Mouse (Mus musculus) midbrain, embryonic 10.5 days (tissue): ENCODE measurements around the gene Hyal1. TPM values are rescaled to one million over a fixed set of nuclear protein-coding genes. Genes with fewer than 3 reads are reported as not detected.

Experiments used
- DNase-seq: peaks from one replicate; pipeline ENCODE4 v3.0.0-alpha.2; 2017; ENCODE audit warnings: low spot score
- H3K27ac ChIP-seq: fragments of 300-500 bp; sonication (generic); replicated peaks from 2 replicates; pipeline ENCODE4 v1.5.1; 2016; ENCODE audit warnings: mild to moderate bottlenecking
- H3K27me3 ChIP-seq: fragments of 300-500 bp; sonication (generic); 2 replicates; pipeline ENCODE4 v1.6.1; 2016; ENCODE audit warnings: low read depth, mild to moderate bottlenecking; ENCODE audit not compliant: poor library complexity, severe bottlenecking
- H3K36me3 ChIP-seq: fragments of 300-500 bp; sonication (generic); 2 replicates; pipeline ENCODE4 v1.6.1; 2016; ENCODE audit warnings: mild to moderate bottlenecking, moderate library complexity
- H3K4me1 ChIP-seq: fragments of 300-500 bp; sonication (generic); 2 replicates; pipeline ENCODE4 v1.6.1; 2016
- H3K4me3 ChIP-seq: fragments of 300-500 bp; sonication (generic); 2 replicates; pipeline ENCODE4 v1.5.1; 2016; ENCODE audit warnings: mild to moderate bottlenecking, moderate library complexity
- H3K9me3 ChIP-seq: fragments of 300-500 bp; sonication (generic); replicated peaks from 2 replicates; pipeline ENCODE4 v1.6.1; 2016; ENCODE audit warnings: mild to moderate bottlenecking
- WGBS: fragments of 180-500 bp; shearing (Covaris S2); methylation state at CpG from one replicate; pipeline ENCODE4 v1.1.7; 2016; 5-methylcytosine and 5-hydroxymethylcytosine counted together
- polyA plus RNA-seq: library from polyadenylated mRNA; unstranded; fragments of >200 nt; fragmentation: Nextera tagmentation; extraction: Ambion mirVana; gene quantifications from 2 replicates; pipeline ENCODE4 v1.2.1, GENCODE M21; 2016

Hyal1 gene
- 6.8 and 9.3 TPM in 2 replicates for polyA plus RNA-seq

DNA sequence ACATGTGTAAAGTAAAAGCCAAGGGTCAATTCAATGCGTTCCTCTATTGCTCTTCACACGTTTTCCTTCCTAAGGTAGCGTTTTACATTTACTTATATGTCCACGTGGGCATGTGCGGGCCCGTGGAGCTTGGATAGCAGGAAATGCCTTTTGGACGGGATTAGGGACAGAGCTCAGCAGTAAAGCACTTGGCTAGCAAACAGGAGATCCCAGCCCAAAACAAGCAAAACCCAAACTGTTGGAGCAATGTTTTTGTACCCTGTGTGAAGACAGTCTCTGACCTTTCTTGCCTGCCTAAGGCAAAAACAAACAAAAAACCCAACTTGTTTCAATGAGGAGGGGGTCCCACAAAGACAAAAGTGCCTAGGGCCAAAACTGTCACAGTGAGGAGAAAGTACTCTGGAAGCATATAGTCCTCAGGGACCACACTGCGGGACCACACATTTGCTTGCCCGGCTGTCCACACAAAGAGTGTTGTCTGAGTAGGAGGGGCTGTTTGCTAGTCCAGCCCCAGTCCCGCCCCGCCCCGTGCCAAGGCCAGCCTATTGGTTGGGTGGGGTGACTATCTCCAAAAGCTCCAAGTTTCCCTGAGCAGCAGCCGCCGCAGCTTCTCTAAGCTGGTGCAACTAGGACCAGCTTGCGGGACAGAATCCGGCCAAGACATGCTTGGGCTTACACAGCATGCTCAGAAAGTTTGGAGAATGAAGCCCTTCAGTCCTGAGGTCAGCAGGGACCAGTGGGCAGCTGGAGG, at the start of gene Hyal1:
Hyal1 (plus strand) TSS at position 571 of the 751 bp plus-strand sequence.
- DNase-seq, result peak; percentile 85
- peak within 1 kb of the TSS; percentile 53 for H3K4me3 ChIP-seq
- 30% methylated on average over 16 of the region's 16 CpGs for WGBS

DNA sequence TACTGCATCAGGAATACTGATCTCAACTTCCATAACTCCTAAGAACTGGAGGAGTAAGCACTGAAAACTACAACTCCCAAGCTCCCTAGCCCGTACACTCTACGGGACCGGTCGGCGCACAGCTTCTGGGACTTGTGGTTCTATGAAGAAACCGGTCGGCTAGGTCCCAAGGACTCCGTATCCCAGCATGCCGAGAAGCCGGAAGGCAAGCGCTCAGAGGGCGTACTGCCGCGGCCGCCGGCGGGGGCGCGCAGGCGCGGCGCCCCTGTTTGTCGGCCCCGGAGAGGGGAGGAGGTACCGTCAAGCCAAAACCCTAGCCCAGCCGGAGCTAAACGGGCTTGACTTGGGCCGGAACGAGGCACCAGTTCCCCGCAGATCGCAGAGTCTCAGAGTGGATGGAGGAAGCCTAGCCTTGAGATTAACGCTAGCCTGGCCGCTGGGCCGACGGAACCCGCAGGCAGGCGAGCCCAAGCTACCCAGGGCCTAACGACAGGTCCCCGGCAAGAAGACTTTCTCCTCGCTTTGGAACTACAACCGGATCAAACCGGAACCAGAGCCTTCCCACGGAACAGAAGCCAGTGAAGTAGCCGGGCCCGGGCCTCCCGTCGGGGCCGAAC, 42.8 kb upstream of the Hyal1 start, which contains the start of gene Tmem115:
Tmem115 (plus strand) TSS at position 155 of the 617 bp plus-strand sequence.
- peak; percentile 93 for DNase-seq
- H3K27ac ChIP-seq, result peak within 1 kb of the TSS; percentile 86
- under 1% methylated on average over 48 of the region's 48 CpGs for WGBS
- H3K36me3 ChIP-seq, result peaks cover 25% of the 10 kb centered on the region
- peaks cover 45% of the 10 kb centered on the region for H3K4me1 ChIP-seq
- 0 out of 2 replicates have a peak, but pooled peaks cover 7% of the 10 kb centered on the region for H3K27me3 ChIP-seq
- peak within 1 kb of the TSS; percentile 85 for H3K4me3 ChIP-seq
- no peaks in the 10 kb centered on the region for H3K9me3 ChIP-seq

More for the DNA sequence above, at the start of gene Hyal1:
- H3K9me3 ChIP-seq, result 0 out of 2 replicates have a peak, but pooled peaks cover 6% of the 10 kb centered on the region
- H3K36me3 ChIP-seq, result peaks cover 39% of the 10 kb centered on the region
- peaks cover 66% of the 10 kb centered on the region for H3K4me1 ChIP-seq
- H3K27ac ChIP-seq, result peak within 1 kb of the TSS; percentile 81
- H3K27me3 ChIP-seq, result no peaks in the 10 kb centered on the region

DNA sequence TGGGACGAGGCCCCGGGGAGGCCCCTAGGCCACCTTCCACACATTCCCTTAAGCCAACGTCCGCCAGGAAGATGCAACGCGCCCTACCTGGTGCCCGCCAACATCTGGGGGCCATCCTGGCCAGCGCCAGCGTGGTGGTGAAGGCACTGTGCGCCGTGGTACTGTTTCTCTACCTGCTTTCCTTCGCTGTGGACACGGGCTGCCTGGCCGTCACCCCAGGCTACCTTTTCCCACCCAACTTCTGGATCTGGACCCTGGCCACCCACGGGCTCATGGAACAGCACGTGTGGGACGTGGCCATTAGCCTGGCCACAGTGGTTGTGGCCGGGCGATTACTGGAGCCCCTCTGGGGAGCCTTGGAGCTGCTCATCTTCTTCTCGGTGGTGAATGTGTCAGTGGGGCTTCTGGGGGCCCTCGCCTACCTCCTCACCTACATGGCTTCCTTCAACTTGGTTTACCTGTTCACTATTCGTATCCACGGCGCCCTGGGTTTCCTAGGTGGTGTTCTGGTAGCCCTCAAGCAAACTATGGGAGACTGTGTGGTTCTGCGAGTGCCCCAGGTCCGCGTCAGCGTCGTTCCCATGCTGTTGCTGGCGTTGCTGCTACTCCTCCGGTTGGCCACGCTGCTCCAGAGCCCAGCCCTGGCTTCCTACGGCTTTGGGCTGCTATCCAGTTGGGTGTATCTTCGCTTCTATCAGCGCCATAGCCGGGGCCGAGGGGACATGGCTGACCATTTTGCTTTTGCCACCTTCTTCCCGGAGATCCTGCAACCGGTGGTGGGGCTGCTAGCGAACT, 42.1 kb upstream of the Hyal1 start:
- Histone ChIP-seq H3K4me1 (peaks cover 45% of the 10 kb centered on the region), H3K27ac (peak overlapping the region; percentile 86), H3K27me3 (0 out of 2 replicates have a peak, but pooled peaks cover 3% of the 10 kb centered on the region), H3K9me3 (no peaks in the 10 kb centered on the region), H3K4me3 (peak overlapping the region; percentile 85), H3K36me3 (peaks cover 32% of the 10 kb centered on the region)
- under 1% methylated on average over 40 of the region's 40 CpGs for WGBS
- peak; percentile 39 for DNase-seq

DNA sequence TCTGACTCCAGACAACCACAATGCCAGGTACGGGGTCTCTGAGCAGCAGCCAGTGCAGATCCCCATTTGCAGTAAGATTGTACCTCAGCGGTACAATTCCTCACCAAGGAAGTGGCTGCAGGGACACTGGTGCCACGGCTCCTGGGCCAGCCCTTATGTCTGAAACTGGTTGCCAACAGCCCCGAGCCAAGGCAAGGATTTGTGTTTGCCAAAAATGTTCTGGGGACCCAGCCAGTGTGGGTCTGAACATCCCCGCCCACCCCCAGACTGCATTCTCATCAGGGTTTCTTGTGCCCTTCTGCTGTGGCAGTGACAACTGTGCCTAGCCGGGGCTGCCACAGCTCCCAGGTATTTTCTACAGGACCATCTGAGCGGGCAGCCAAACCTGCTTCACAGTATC, 38.5 kb upstream of the Hyal1 start:
- H3K27ac ChIP-seq, result no peak overlapping the region
- H3K9me3 ChIP-seq, result no peaks in the 10 kb centered on the region
- peaks cover 67% of the 10 kb centered on the region for H3K4me1 ChIP-seq
- H3K4me3 ChIP-seq, result no peak overlapping the region
- no peak for DNase-seq
- H3K36me3 ChIP-seq, result peaks cover 41% of the 10 kb centered on the region
- 92% methylated on average over 7 of the region's 7 CpGs for WGBS
- no peaks in the 10 kb centered on the region for H3K27me3 ChIP-seq

DNA sequence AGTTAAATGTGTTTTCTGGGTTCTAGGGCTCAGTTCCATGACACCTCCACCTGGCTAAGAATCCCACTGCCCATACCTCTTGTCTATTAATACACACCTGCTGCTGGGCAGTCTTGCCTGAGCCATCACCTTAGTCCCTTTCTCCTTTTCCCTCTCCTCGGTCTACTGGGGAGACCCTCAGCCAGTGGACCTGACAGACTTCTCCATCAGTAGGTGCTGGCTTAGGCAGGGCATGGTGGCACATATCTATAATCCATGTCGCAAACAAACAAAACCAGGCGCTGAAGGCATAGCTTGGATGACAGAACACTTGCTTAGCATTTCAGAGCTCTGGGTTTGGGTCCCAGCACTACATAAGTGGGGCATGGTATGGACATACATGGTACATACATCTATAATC, 38.0 kb upstream of the Hyal1 start:
- 96% methylated on average over 3 of the region's 3 CpGs for whole genome bisulfite sequencing
- peaks cover 68% of the 10 kb centered on the region for H3K4me1 ChIP-seq
- H3K9me3 ChIP-seq, result no peaks in the 10 kb centered on the region
- no peak overlapping the region for H3K4me3 ChIP-seq
- H3K27me3 ChIP-seq, result no peaks in the 10 kb centered on the region
- peaks cover 46% of the 10 kb centered on the region for H3K36me3 ChIP-seq
- no peak overlapping the region for H3K27ac ChIP-seq
- DNase-seq, result no peak

DNA sequence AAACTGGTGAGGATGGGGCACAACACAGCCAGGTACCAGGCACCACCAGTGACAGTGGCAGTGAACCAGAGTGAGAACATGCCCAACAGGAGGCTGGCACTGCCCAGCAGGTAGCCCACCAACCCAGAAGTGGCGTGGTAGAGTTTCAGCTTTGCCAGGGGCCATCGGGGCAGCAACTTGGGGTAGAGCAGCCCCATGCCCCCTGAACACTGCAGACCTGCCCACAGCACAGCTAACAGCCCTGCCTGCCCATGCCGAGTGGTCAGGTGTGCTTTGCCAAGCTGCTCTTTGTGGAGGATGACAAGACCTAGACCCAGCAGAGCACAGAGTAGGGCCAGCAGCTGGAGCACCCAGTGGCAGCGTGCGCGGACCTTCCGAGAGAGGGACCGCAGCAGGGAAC, 36.8 kb upstream of the Hyal1 start:
- no peak for DNase-seq
- H3K9me3 ChIP-seq, result no peaks in the 10 kb centered on the region
- 92% methylated on average over 8 of the region's 8 CpGs for WGBS
- H3K27me3 ChIP-seq, result no peaks in the 10 kb centered on the region
- H3K27ac ChIP-seq, result no peak overlapping the region
- H3K4me3 ChIP-seq, result peak overlapping the region; percentile 7; the same call in 1 of the 2 replicates
- peaks cover 58% of the 10 kb centered on the region for H3K36me3 ChIP-seq
- peaks cover 60% of the 10 kb centered on the region for H3K4me1 ChIP-seq

DNA sequence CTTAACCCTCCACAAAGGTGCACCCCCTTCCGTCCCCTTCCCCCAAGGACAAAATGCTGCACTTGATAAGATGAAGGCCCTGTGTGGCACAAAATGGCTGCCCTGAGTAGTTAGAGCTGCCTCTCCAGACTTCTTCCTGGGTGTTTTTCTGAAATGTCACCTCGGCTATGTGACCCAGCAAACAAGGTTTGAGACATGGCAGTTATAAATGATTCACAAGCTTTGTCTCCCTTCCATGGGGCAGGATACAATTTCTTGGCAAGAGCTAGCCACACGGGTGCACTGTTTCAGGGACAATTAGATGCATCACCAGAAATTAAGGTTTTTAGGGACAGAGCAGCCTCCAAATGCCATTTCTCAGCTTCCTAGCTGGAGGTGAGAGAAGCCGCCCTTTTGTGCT, 36.3 kb upstream of the Hyal1 start:
- H3K36me3 ChIP-seq, result peaks cover 63% of the 10 kb centered on the region
- no peaks in the 10 kb centered on the region for H3K9me3 ChIP-seq
- no peak overlapping the region for H3K27ac ChIP-seq
- 77% methylated on average over 4 of the region's 4 CpGs for WGBS
- H3K4me3 ChIP-seq, result peak overlapping the region; percentile 68
- H3K4me1 ChIP-seq, result peaks cover 59% of the 10 kb centered on the region
- H3K27me3 ChIP-seq, result no peaks in the 10 kb centered on the region
- DNase-seq, result no peak

DNA sequence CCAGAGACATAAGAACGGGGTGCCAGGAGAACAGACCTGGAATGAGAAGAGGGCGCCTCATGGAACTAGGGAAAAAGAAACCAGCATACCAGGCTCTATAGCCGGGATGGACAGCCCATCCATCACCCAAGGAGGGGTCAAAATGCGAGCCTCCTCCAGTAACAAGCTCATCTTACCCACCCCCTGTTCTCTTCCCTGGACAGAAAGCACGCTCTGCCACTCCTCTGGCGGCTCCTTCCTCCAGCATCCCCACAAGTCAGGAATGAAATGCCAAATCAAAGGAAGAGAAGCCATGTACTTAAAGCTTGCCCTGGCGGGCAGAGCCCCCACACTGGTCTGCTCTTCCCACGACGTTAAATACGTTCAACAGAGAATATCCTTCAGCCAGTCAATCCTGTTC, 35.7 kb upstream of the Hyal1 start:
- Histone ChIP-seq H3K4me3 (peak overlapping the region; percentile 68), H3K4me1 (peaks cover 57% of the 10 kb centered on the region), H3K27ac (no peak overlapping the region), H3K9me3 (no peaks in the 10 kb centered on the region), H3K27me3 (no peaks in the 10 kb centered on the region), H3K36me3 (peaks cover 61% of the 10 kb centered on the region)
- 39% methylated on average over 10 of the region's 10 CpGs for WGBS
- no peak for DNase-seq

DNA sequence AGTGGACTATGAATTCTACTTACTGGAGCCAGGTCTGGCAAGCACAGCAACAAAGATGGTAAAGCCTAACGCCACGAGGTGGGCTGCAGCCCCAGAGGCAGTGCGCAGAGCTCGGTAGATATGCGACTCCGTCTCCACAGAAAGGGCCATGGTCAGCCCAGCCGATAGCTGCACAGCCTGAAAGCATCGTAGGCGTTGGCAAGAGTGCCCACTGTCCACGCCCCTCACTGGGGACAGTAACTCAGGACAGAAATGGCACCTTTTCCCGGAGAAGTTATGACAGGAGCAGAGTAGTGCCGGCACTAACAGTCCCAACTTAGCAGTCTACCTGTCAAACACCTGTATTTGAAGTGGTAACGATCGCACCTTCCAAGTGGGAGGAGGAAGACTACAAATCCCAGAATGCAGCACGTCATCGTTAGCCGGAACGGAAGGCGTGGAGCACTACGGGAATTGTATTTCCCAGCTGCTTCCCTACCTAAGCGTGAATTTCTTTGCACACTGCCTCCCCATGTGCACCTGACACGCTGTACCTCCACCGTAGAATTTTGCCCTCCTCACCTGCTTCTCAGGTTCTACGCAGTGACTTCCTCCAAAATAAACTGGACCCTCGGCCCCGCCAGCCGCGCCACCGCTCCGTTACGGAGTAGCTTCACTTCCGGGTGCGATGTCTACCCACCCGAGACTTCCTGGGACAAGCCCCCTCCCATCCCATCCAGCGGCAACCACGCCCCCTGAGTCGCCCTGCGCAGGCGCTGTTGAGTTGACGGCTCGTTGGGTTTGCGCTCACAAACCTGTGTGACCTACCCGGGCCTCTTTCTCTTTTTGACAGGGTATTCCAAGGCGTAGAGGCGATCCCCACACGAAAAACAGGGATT, 35.0 kb upstream of the Hyal1 start, which contains the start of the genes Cyb561d2 and Nprl2:
Cyb561d2 (minus strand) TSS at position 720 of the 878 bp plus-strand sequence.
Nprl2 (plus strand) TSS at position 753 of the 878 bp plus-strand sequence.
- Histone ChIP-seq H3K9me3 (no peaks in the 10 kb centered on the region), H3K27ac (peak within 1 kb of the TSS; percentile 87), H3K27me3 (no peaks in the 10 kb centered on the region), H3K36me3 (peaks cover 60% of the 10 kb centered on the region), H3K4me1 (peaks cover 57% of the 10 kb centered on the region), H3K4me3 (peak within 1 kb of the TSS; percentile 68)
- peak; percentile 96 for DNase-seq
- under 1% methylated on average over 46 of the region's 46 CpGs for WGBS

DNA sequence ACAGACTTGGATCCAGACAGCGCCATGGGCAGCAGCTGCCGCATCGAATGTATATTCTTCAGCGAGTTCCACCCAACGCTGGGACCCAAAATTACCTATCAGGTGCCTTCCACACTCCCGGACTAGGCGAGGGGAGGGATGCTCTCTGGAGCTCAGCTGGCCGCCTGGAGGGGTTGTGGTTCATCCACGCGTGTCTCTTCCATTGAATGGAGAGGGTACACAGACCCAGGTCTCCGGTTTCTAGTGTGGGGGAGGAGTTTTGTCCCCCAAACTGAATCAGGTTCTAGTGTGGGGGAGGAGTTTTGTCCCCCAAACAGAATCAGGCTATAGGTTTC, 34.4 kb upstream of the Hyal1 start:
- H3K36me3 ChIP-seq, result peaks cover 54% of the 10 kb centered on the region
- H3K27ac ChIP-seq, result peak overlapping the region; percentile 87
- no peak for DNase-seq
- peak overlapping the region; percentile 68 for H3K4me3 ChIP-seq
- 1% methylated on average over 11 of the region's 11 CpGs for WGBS
- H3K27me3 ChIP-seq, result no peaks in the 10 kb centered on the region
- H3K4me1 ChIP-seq, result peaks cover 57% of the 10 kb centered on the region
- no peaks in the 10 kb centered on the region for H3K9me3 ChIP-seq

DNA sequence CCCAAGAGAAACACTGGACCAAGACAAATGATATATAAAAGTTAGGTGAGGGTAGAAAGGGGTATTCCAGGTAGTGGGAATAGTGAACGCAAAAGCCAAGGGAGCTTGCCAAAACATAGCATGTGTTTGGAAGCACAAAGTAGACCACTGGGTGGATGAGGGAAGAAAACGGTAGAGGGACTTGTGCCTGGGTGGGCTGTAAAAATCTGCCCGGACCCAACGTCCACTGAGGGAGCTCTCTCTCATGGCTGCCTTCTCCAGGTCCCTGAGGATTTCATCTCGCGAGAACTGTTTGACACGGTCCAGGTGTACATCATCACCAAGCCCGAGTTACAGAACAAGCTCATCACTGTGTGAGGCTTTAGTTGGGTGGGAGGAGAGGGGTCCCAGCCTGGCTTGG, 34.0 kb upstream of the Hyal1 start:
- Histone ChIP-seq H3K36me3 (peaks cover 50% of the 10 kb centered on the region), H3K27ac (no peak overlapping the region), H3K4me1 (peaks cover 57% of the 10 kb centered on the region), H3K9me3 (no peaks in the 10 kb centered on the region), H3K27me3 (peaks cover 4% of the 10 kb centered on the region), H3K4me3 (peak overlapping the region; percentile 68)
- WGBS, result 52% methylated on average over 8 of the region's 8 CpGs
- DNase-seq, result no peak

DNA sequence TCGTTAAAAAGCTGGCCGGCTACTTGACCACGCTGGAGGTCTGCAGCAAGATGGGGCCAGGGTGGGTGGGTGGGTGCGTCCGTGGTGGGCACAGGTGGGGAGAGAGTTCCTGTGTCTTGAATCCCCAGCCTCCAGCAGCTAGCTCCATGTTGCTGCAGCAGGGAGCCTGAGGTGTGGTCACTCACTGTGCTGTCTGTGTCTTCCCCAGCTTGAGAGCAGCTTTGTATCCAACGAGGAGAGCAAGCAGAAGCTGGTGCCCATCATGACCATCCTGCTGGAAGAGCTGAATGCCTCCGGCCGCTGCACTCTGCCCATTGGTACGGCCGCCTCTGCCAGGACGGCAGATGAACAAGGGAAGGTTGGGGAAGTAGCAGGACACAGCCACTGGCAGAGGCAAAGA, 33.4 kb upstream of the Hyal1 start:
- H3K4me3 ChIP-seq, result peak overlapping the region; percentile 68; the same call in 1 of the 2 replicates
- H3K36me3 ChIP-seq, result peaks cover 44% of the 10 kb centered on the region
- peaks cover 10% of the 10 kb centered on the region for H3K27me3 ChIP-seq
- no peak for DNase-seq
- WGBS, result 88% methylated on average over 11 of the region's 11 CpGs
- no peaks in the 10 kb centered on the region for H3K9me3 ChIP-seq
- H3K27ac ChIP-seq, result no peak overlapping the region
- H3K4me1 ChIP-seq, result peaks cover 59% of the 10 kb centered on the region
